Mouse (Mus musculus) midbrain, embryonic 13.5 days (tissue): Measurements from ENCODE around the gene Pmpca. TPM values are rescaled to one million over a fixed set of nuclear protein-coding genes. Genes with fewer than 3 reads are reported as not detected.

Experiments
- ATAC-seq: fragments of 200-750 bp; cut with Nextera tagmentation; 2 replicates; pipeline ENCODE4 v1.8.0; 2017; ENCODE audit warnings: mild to moderate bottlenecking, moderate TSS enrichment, moderate library complexity
- H3K27ac ChIP-seq: fragments of 300-500 bp; sonication (generic); 2 replicates; pipeline ENCODE4 v1.5.1; 2015; ENCODE audit warnings: inconsistent platforms, mild to moderate bottlenecking, moderate library complexity
- H3K27me3 ChIP-seq: fragments of 300-500 bp; sonication (generic); 2 replicates; pipeline ENCODE4 v1.6.1; 2015; ENCODE audit warnings: mild to moderate bottlenecking, inconsistent platforms
- H3K36me3 ChIP-seq: fragments of 300-500 bp; sonication (generic); 2 replicates; pipeline ENCODE4 v1.6.1; 2015; ENCODE audit warnings: mild to moderate bottlenecking, inconsistent platforms
- H3K4me1 ChIP-seq: fragments of 300-500 bp; sonication (generic); replicated peaks from 2 replicates; pipeline ENCODE4 v1.6.1; 2015; ENCODE audit warnings: inconsistent platforms
- H3K4me2 ChIP-seq: fragments of 300-500 bp; sonication (generic); replicated peaks from 2 replicates; pipeline ENCODE4 v1.6.1; 2015; ENCODE audit warnings: moderate library complexity, mild to moderate bottlenecking, inconsistent platforms
- H3K4me3 ChIP-seq: fragments of 300-500 bp; sonication (generic); replicated peaks from 2 replicates; pipeline ENCODE4 v1.5.1; 2015; ENCODE audit warnings: mild to moderate bottlenecking, inconsistent platforms
- H3K9ac ChIP-seq: fragments of 300-500 bp; sonication (generic); replicated peaks from 2 replicates; pipeline ENCODE4 v1.6.1; 2015; ENCODE audit warnings: mild to moderate bottlenecking, inconsistent platforms
- H3K9me3 ChIP-seq: fragments of 300-500 bp; sonication (generic); 2 replicates; pipeline ENCODE4 v1.6.1; 2016; ENCODE audit warnings: mild to moderate bottlenecking, inconsistent platforms
- WGBS: fragments of 180-500 bp; shearing (Covaris S2); methylation state at CpG from one replicate; pipeline ENCODE4 v1.1.7; 2015; 5-methylcytosine and 5-hydroxymethylcytosine counted together
- polyA plus RNA-seq: library from polyadenylated mRNA; unstranded; fragments of >200 nt; fragmentation: Nextera tagmentation; extraction: Ambion mirVana; gene quantifications from 2 replicates; pipeline ENCODE4 v1.2.1, GENCODE M21; 2015

Pmpca gene
- polyA plus RNA-seq, 1 experiment from 2014 or later: 107 TPM

- no peaks in the 10 kb centered on the region for H3K9me3 ChIP-seq
- 78% methylated on average over 7 of the region's 7 CpGs for WGBS
- H3K4me1 ChIP-seq: peaks cover 12% of the 10 kb centered on the region
- H3K9ac ChIP-seq: no peak overlapping the region
- no peak overlapping the region for H3K27ac ChIP-seq
- no peak overlapping the region for H3K4me3 ChIP-seq
- ATAC-seq: no peak
- H3K4me2 ChIP-seq: no peak overlapping the region
- no peaks in the 10 kb centered on the region for H3K27me3 ChIP-seq
- H3K36me3 ChIP-seq: peaks cover 13% of the 10 kb centered on the region; the same call in 1 of the 2 replicates
Measured at GRCm38 (mm10) chr2:26356678-26357077, 32.5 kb upstream of the Pmpca start.

- no peak for ATAC-seq
- 49% methylated on average over 15 of the region's 15 CpGs for WGBS
- no peak overlapping the region for H3K9ac ChIP-seq
- H3K9me3 ChIP-seq: no peaks in the 10 kb centered on the region
- H3K4me2 ChIP-seq: no peak overlapping the region
- H3K4me1 ChIP-seq: peaks cover 11% of the 10 kb centered on the region
- H3K27ac ChIP-seq: no peak overlapping the region
- H3K4me3 ChIP-seq: no peak overlapping the region
- peaks cover 13% of the 10 kb centered on the region; the same call in 1 of the 2 replicates for H3K36me3 ChIP-seq
- H3K27me3 ChIP-seq: no peaks in the 10 kb centered on the region
Measured at GRCm38 (mm10) chr2:26357484-26357883, 31.7 kb upstream of the Pmpca start.

GRCm38 (mm10) chr2:26358667-26359320, 30.3 kb upstream of the Pmpca start:
- no peak overlapping the region for H3K4me3 ChIP-seq
- no peak overlapping the region for H3K27ac ChIP-seq
- H3K9me3 ChIP-seq: no peaks in the 10 kb centered on the region
- H3K27me3 ChIP-seq: no peaks in the 10 kb centered on the region
- peaks cover 25% of the 10 kb centered on the region for H3K36me3 ChIP-seq
- ATAC-seq: 0 out of 2 replicates have a peak, but pooled peaks have one; percentile 35
- no peaks in the 10 kb centered on the region; the same call in 1 of the 2 replicates for H3K4me1 ChIP-seq
- 87% methylated on average over 13 of the region's 13 CpGs for WGBS
- no peak overlapping the region for H3K9ac ChIP-seq
- H3K4me2 ChIP-seq: no peak overlapping the region

- no peak overlapping the region for H3K4me2 ChIP-seq
- H3K4me1 ChIP-seq: no peaks in the 10 kb centered on the region
- H3K27me3 ChIP-seq: no peaks in the 10 kb centered on the region
- no peaks in the 10 kb centered on the region for H3K9me3 ChIP-seq
- no peak overlapping the region for H3K9ac ChIP-seq
- no peak overlapping the region for H3K4me3 ChIP-seq
- H3K27ac ChIP-seq: no peak overlapping the region
- peaks cover 27% of the 10 kb centered on the region for H3K36me3 ChIP-seq
- ATAC-seq: no peak
- 91% methylated on average over 6 of the region's 6 CpGs for WGBS
Measured at GRCm38 (mm10) chr2:26359983-26360382, 29.2 kb upstream of the Pmpca start.

- Histone ChIP-seq H3K9me3 (no peaks in the 10 kb centered on the region), H3K4me1 (no peaks in the 10 kb centered on the region), H3K4me3 (no peak within 1 kb of the TSS), H3K27ac (no peak within 1 kb of the TSS), H3K27me3 (no peaks in the 10 kb centered on the region), H3K36me3 (peaks cover 33% of the 10 kb centered on the region), H3K4me2 (no peak within 1 kb of the TSS), H3K9ac (no peak within 1 kb of the TSS)
- no peak for ATAC-seq
- 51% methylated on average over 3 of the region's 3 CpGs for WGBS
Measured at GRCm38 (mm10) chr2:26360772-26361171, 28.4 kb upstream of the Pmpca start, which contains the start of gene Card9. Card9 (minus strand) TSS chr2:26360918.

- H3K9me3 ChIP-seq: no peaks in the 10 kb centered on the region
- H3K4me2 ChIP-seq: no peak overlapping the region
- no peak overlapping the region for H3K4me3 ChIP-seq
- no peak overlapping the region for H3K9ac ChIP-seq
- WGBS: 92% methylated on average over 5 of the region's 5 CpGs
- H3K4me1 ChIP-seq: no peaks in the 10 kb centered on the region
- ATAC-seq: no peak
- H3K27ac ChIP-seq: no peak overlapping the region
- H3K36me3 ChIP-seq: peaks cover 55% of the 10 kb centered on the region
- no peaks in the 10 kb centered on the region for H3K27me3 ChIP-seq
Measured at GRCm38 (mm10) chr2:26362991-26363390, 26.1 kb upstream of the Pmpca start.

- Histone ChIP-seq H3K27me3 (no peaks in the 10 kb centered on the region), H3K27ac (no peak overlapping the region), H3K4me3 (no peak overlapping the region), H3K9ac (no peak overlapping the region), H3K9me3 (no peaks in the 10 kb centered on the region), H3K36me3 (peaks cover 60% of the 10 kb centered on the region), H3K4me2 (no peak overlapping the region), H3K4me1 (no peaks in the 10 kb centered on the region)
- no peak for ATAC-seq
- WGBS: 90% methylated on average over 5 of the region's 5 CpGs
Measured at GRCm38 (mm10) chr2:26363481-26363880, 25.7 kb upstream of the Pmpca start.

DNA sequence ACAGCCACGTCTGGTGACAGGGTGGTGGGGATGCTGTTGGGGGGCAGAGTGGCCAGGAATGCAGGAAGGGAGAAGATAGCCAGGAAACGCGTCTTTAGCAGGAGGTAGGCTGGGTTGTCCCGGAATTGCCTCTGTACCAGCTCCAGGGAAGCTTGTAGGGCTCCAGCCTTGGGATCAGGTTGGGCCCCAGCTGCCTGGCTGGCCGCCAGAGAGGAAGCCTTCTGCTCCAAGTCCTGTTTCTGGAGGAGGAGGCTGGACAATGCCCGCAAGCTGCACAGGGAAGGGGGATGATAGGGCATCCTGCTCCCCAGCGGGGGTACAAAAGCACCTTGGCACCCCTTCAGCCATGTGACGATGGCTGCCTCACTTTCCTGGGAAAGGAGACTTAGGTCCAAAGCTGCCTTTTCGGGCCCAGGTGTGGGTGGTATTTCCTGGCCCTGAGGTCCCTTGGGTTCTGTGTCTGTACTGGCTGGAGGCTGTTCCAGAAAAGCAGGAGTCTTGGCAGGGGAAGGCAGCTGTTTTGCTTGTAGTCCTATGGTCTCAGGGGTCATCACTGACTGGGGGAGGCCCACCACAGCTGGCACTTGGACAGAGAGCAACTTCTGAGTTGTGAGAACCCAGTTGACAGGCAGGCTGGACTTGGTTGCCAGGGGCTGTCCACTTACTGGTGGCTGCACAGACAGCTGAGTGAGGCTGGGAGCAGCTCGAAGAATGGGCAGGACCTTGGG, 24.2 kb upstream of the Pmpca start:
- Histone ChIP-seq H3K27me3 (no peaks in the 10 kb centered on the region), H3K4me1 (no peaks in the 10 kb centered on the region), H3K4me3 (no peak overlapping the region), H3K9ac (no peak overlapping the region), H3K27ac (no peak overlapping the region), H3K9me3 (no peaks in the 10 kb centered on the region), H3K36me3 (peaks cover 74% of the 10 kb centered on the region), H3K4me2 (no peak overlapping the region)
- ATAC-seq: no peak
- 89% methylated on average over 10 of the region's 10 CpGs for WGBS

DNA sequence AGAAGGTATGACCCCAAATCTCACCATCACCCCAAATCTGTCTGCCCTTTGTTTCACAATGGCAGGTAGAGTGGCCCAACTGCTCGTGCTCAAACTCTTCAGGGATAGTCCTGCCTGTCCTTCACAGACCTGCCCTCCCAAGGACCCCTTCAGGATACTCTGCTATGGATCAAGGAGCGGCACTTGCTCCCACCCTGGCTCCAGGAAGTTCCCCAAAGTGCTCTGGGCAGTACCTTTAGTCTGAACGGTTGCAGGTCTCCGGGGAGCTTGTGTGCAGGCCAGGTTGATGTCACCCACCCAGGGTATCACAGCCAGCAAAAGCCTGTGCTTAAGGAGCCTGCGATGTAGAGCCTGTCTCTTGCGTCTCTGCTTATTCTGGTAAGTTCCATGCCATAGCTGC, 21.2 kb upstream of the Pmpca start:
- 95% methylated on average over 6 of the region's 6 CpGs for WGBS
- Histone ChIP-seq H3K4me1 (no peaks in the 10 kb centered on the region), H3K36me3 (peaks cover 97% of the 10 kb centered on the region), H3K9ac (no peak overlapping the region), H3K27ac (no peak overlapping the region), H3K27me3 (no peaks in the 10 kb centered on the region), H3K4me2 (no peak overlapping the region), H3K9me3 (no peaks in the 10 kb centered on the region), H3K4me3 (no peak overlapping the region)
- no peak for ATAC-seq

GRCm38 (mm10) chr2:26368572-26368971, 20.6 kb upstream of the Pmpca start:
- Histone ChIP-seq H3K4me1 (no peaks in the 10 kb centered on the region), H3K4me3 (no peak overlapping the region), H3K9ac (no peak overlapping the region), H3K36me3 (peaks cover 97% of the 10 kb centered on the region), H3K4me2 (no peak overlapping the region), H3K27me3 (no peaks in the 10 kb centered on the region), H3K27ac (no peak overlapping the region), H3K9me3 (no peaks in the 10 kb centered on the region)
- no peak for ATAC-seq
- 91% methylated on average over 1 of the region's 1 CpGs for WGBS

DNA sequence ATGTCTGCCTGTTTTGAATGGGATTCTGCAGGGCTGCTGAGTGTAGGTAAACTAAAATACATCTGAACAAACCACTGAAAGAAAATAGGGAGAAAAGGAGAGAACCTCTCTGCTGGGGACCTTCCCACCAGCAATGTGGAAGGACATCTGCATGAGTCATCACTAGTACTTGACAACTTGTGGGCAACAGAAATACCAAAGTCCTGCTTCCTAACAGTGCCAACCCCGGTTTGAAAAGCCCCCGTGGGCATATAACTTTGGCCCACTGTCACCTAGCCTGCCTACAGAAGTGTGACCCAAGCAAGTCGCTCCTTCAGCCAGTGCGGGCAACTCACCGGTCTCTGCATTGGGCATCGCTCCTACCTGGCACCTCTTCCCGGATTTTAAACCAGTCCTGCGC, 16.7 kb upstream of the Pmpca start:
- Histone ChIP-seq H3K9ac (no peak overlapping the region; the same call in 1 of the 2 replicates), H3K4me1 (no peaks in the 10 kb centered on the region), H3K9me3 (no peaks in the 10 kb centered on the region), H3K27ac (no peak overlapping the region), H3K27me3 (no peaks in the 10 kb centered on the region), H3K4me3 (no peak overlapping the region), H3K4me2 (no peak overlapping the region), H3K36me3 (peaks cover 97% of the 10 kb centered on the region)
- no peak for ATAC-seq
- 95% methylated on average over 8 of the region's 8 CpGs for WGBS

DNA sequence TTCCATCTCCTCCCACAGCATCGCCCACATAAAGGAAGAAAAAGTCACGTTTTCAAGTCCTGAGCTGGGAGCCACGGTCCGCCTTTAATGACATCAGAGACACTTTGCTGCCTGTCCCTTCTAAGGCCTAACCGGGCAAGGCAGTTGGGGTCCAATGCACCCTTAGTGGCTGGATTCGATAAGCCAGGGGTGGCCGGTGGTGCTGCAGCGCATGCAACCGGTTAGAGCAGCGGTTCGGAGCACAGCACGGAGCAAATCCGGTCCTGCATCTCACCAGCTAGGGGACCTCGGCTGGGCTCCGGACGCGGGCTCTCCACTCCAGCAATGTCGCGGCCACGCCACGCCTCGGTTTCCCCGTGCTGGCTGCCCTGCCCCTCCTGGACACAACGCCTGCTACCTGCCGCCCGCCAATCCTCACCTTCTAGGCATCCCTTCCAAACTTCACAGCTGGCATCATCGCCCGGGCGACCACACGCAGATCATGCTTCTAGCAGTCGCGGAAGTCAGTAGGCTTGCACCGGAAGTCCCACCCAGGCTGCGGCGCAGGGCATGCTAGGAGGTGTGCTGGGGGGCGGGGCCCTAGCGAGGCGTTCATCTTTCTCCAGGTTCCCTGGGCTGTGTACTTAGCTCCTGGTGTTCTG, 8.9 kb upstream of the Pmpca start, which contains the start of gene Snapc4:
Gene Snapc4, minus strand, starts transcription at position 523 of the 641 bp plus-strand sequence.
- Histone ChIP-seq H3K27ac (peak within 1 kb of the TSS; percentile 61; the same call in 1 of the 2 replicates), H3K27me3 (no peaks in the 10 kb centered on the region), H3K4me1 (peaks cover 22% of the 10 kb centered on the region), H3K4me3 (peak within 1 kb of the TSS; percentile 81), H3K4me2 (peak within 1 kb of the TSS; percentile 93), H3K9me3 (no peaks in the 10 kb centered on the region), H3K36me3 (peaks cover 71% of the 10 kb centered on the region), H3K9ac (peak within 1 kb of the TSS; percentile 89)
- peak; percentile 99 for ATAC-seq
- under 1% methylated on average over 38 of the region's 38 CpGs for WGBS
